ENCODE assay signal across 18 mouse cellular contexts in genomic region chr9:59544739-59545138, GRCm38 (mm10). TPM values are rescaled to one million over a fixed set of nuclear protein-coding genes. Genes with fewer than 3 reads are reported as not detected.
A peak's percentile ranks its signal among the peaks of the same experiment; 100 is the strongest.
DNase-seq lines count a peak whose midpoint lies in the region; ATAC-seq lines count a peak whose summit lies in the region.
"Had no signal": no experiment of that assay in that cellular context is flagged by ENCODE, and none has a peak within 500 bp of the region (broad histone marks: within the 10 kb centered on the region; RNA-seq: fewer than 3 reads in every experiment).

No protein-coding gene starts in this region.

- no peaks in the 10 kb centered on the region for H3K27me3 ChIP-seq in megakaryocyte, embryonic 14.5 days (replicated peaks)
- no peaks in the 10 kb centered on the region for H3K27me3 ChIP-seq in kidney, embryonic 16.5 days (ENCODE audit: insufficient read depth, low read length)
- H3K27me3 ChIP-seq: embryonic facial prominence, embryonic 15.5 days; forebrain, embryonic 13.5 days had no signal

- H3K9ac ChIP-seq in kidney, embryonic 16.5 days (replicated peaks; ENCODE audit: low read length): no peak overlapping the region
- H3K9ac ChIP-seq: embryonic facial prominence, embryonic 15.5 days; forebrain, embryonic 13.5 days; hindbrain, embryonic 14.5 days had no signal

- H3K36me3 ChIP-seq in megakaryocyte, embryonic 14.5 days (replicated peaks; ENCODE audit: low read length): peaks cover 66% of the 10 kb centered on the region
- no peaks in the 10 kb centered on the region for H3K36me3 ChIP-seq in kidney, embryonic 16.5 days (ENCODE audit: insufficient read depth, low read length)

- H3K9me3 ChIP-seq in megakaryocyte, embryonic 14.5 days: no peaks in the 10 kb centered on the region
- no peaks in the 10 kb centered on the region for H3K9me3 ChIP-seq in kidney, embryonic 16.5 days (ENCODE audit: low read length)
- H3K9me3 ChIP-seq: embryonic facial prominence, embryonic 15.5 days; forebrain, embryonic 13.5 days; limb, embryonic 10.5 days had no signal

- peak; percentile 78 for ATAC-seq in common myeloid progenitor, adult 5-6 weeks (replicated peaks; ENCODE audit: low read depth, poor library complexity, severe bottlenecking)
- no peak for ATAC-seq in kidney, embryonic 16.5 days (ENCODE audit: low FRiP score, low TSS enrichment)
- ATAC-seq: forebrain, embryonic 13.5 days had no signal

- peaks cover 86% of the 10 kb centered on the region for H3K4me1 ChIP-seq in megakaryocyte, embryonic 14.5 days
- peaks cover 10% of the 10 kb centered on the region for H3K4me1 ChIP-seq in kidney, embryonic 16.5 days (ENCODE audit: insufficient read depth, low read length)

- no peak overlapping the region for H3K4me2 ChIP-seq in kidney, embryonic 16.5 days (replicated peaks; ENCODE audit: low read depth, low read length)
- H3K4me2 ChIP-seq: embryonic facial prominence, embryonic 15.5 days; forebrain, embryonic 13.5 days; hindbrain, embryonic 14.5 days had no signal

- DNase-seq in 3T3-L1 (ENCODE audit: low read depth, low spot score) (peak; percentile 55), A20 (ENCODE audit: low read depth, low spot score) (peak; percentile 39)
- DNase-seq in embryo, embryonic 10.5 days (ENCODE audit: low spot score): no peak
- DNase-seq in embryo, embryonic 10 days (ENCODE audit: low spot score): no peak
- DNase-seq: cerebellum, adult 18-20 months; kidney, adult 11 months; kidney, postnatal 36 days; layer of hippocampus, postnatal 36 days; lung, adult 2 months had no signal

- no peak overlapping the region for H3K27ac ChIP-seq in kidney, embryonic 16.5 days (ENCODE audit: low read length)
- H3K27ac ChIP-seq: embryonic facial prominence, embryonic 15.5 days; forebrain, embryonic 13.5 days; hindbrain, embryonic 14.5 days; limb, embryonic 10.5 days had no signal

- H3K4me3 ChIP-seq in megakaryocyte, embryonic 14.5 days (replicated peaks): peak overlapping the region; percentile 91
- no peak overlapping the region for H3K4me3 ChIP-seq in kidney, embryonic 16.5 days (ENCODE audit: low read length)
- H3K4me3 ChIP-seq: embryonic facial prominence, embryonic 15.5 days; forebrain, embryonic 13.5 days; limb, embryonic 10.5 days had no signal

- WGBS in kidney, embryonic 16.5 days: 84% methylated on average over 5 of the region's 5 CpGs

RNA-seq across cellular contexts. Expression of gene Tmem202, which starts 5.1 kb away (rescaled TPM):
- total RNA-seq in common myeloid progenitor, adult 5-6 weeks (2017): not detected in 2 replicates
- polyA plus RNA-seq in megakaryocyte, embryonic 14.5 days (2012; ENCODE audit: insufficient read depth, low replicate concordance): 0.11 TPM in 1 of 2 replicates, not detected in the other
- 0.27 TPM in 1 of 2 replicates, not detected in the other for polyA plus RNA-seq in kidney, embryonic 16.5 days (2015; fragmentation: Nextera tagmentation; extraction: Ambion mirVana)
- total RNA-seq: megakaryocyte-erythroid progenitor cell, adult 5-6 weeks had no signal
- polyA plus RNA-seq: embryonic facial prominence, embryonic 15.5 days; forebrain, embryonic 13.5 days; limb, embryonic 10.5 days had no signal

RNA-seq across cellular contexts. Expression of gene Hexa, which starts 5.4 kb away (rescaled TPM):
- total RNA-seq in common myeloid progenitor, adult 5-6 weeks (2017): 82.6 and 83.8 TPM in 2 replicates
- polyA plus RNA-seq in megakaryocyte, embryonic 14.5 days (2012; ENCODE audit: insufficient read depth, low replicate concordance): 125 and 176 TPM in 2 replicates
- 69.7 and 78.1 TPM in 2 replicates for polyA plus RNA-seq in kidney, embryonic 16.5 days (2015; fragmentation: Nextera tagmentation; extraction: Ambion mirVana)

RNA-seq across cellular contexts. Expression of gene Celf6, which starts 33.0 kb away (rescaled TPM):
- total RNA-seq in common myeloid progenitor, adult 5-6 weeks (2017): not detected in 2 replicates
- polyA plus RNA-seq in megakaryocyte, embryonic 14.5 days (2012; ENCODE audit: insufficient read depth, low replicate concordance): 2.1 TPM in 1 of 2 replicates, not detected in the other
- 0.32 and 0.53 TPM in 2 replicates for polyA plus RNA-seq in kidney, embryonic 16.5 days (2015; fragmentation: Nextera tagmentation; extraction: Ambion mirVana)
- total RNA-seq: heart, adult 18-20 months; megakaryocyte-erythroid progenitor cell, adult 5-6 weeks had no signal
- polyA plus RNA-seq: limb, embryonic 10.5 days had no signal

RNA-seq across cellular contexts. Expression of gene Arih1, which starts 58.3 kb away (rescaled TPM):
- 69.5 and 72.4 TPM in 2 replicates for total RNA-seq in common myeloid progenitor, adult 5-6 weeks (2017)
- 15.7 and 16.8 TPM in 2 replicates for polyA plus RNA-seq in megakaryocyte, embryonic 14.5 days (2012; ENCODE audit: insufficient read depth, low replicate concordance)
- 12.4 and 13.6 TPM in 2 replicates for polyA plus RNA-seq in kidney, embryonic 16.5 days (2015; fragmentation: Nextera tagmentation; extraction: Ambion mirVana)

Comparison
In these comparisons a context has a peak if more than half of its experiments do, and no peak if none do; other contexts are left out.
1. DNase-seq: peak in 3T3-L1 (single experiment) and A20 (single experiment); none in embryo, embryonic 10.5 days (single experiment) and embryo, embryonic 10 days (single experiment).